Comparison of ENCODE assay signal across 18 mouse cellular contexts in the genomic region with DNA sequence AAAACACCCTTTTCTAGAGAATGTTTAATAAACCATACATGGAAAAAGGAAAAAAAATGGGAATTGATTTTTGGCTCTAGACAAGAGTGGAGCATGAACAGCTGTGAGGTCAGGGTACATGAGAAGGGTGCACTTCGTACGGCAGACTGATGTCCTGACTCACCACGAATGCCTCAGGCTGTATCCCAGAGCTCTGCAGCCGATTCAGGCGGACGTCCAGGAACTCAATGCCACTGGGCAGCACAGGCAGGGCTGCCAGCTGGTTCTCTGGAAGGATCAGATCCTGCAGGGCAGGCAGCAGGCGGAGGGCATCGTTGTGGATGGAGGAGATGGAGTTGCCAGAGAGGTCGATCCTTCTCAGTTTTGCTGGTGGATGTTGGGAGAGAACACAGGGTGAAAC. TPM values are rescaled to one million over a fixed set of nuclear protein-coding genes. Genes with fewer than 3 reads are reported as not detected.
DNase-seq lines count a peak whose midpoint lies in the region; ATAC-seq lines count a peak whose summit lies in the region.
"Had no signal": no experiment of that assay in that cellular context is flagged by ENCODE, and none has a peak within 500 bp of the region (broad histone marks: within the 10 kb centered on the region; RNA-seq: fewer than 3 reads in every experiment).

No protein-coding gene starts in this region.

- no peak overlapping the region for H3K4me2 ChIP-seq in neural tube, embryonic 15.5 days
- H3K4me2 ChIP-seq: limb, embryonic 13.5 days; stomach, embryonic 15.5 days had no signal

- no peaks in the 10 kb centered on the region for H3K9me3 ChIP-seq in neural tube, embryonic 15.5 days (replicated peaks)
- H3K9me3 ChIP-seq: limb, embryonic 13.5 days; stomach, embryonic 15.5 days had no signal

- peak; percentile 68 for DNase-seq in gastrocnemius, postnatal 14 days
- no peak for DNase-seq in gastrocnemius, postnatal 4 days (ENCODE audit: low spot score in 2 of 2)
- peak; percentile 91 for DNase-seq in NIH3T3 (ENCODE audit: low read depth)
- peak; percentile 71 for DNase-seq in cerebellum, adult 11 months
- DNase-seq in cerebellum, postnatal 36 days, result peak; percentile 71 to 76
- DNase-seq: heart, adult 18-20 months; kidney, adult 8-10 months; kidney, postnatal 4 days; lung, postnatal 4 days; midbrain, embryonic 14.5 days; thymus, postnatal 25 days had no signal

- H3K4me1 ChIP-seq in neural tube, embryonic 15.5 days, result peaks cover 7% of the 10 kb centered on the region

- intact Hi-C loops in gastrocnemius, postnatal 14 days (cut with DNase I; ENCODE audit: low total_unique reads), result loop anchor here (10.0 kb wide), 1 partner anchor 204 kb away; no protein-coding TSS in a partner anchor

- 70% methylated on average over 9 of the region's 9 CpGs for WGBS in neural tube, embryonic 15.5 days

- no peak for ATAC-seq in neural tube, embryonic 15.5 days (ENCODE audit: low FRiP score)
- no peak for ATAC-seq in megakaryocyte-erythroid progenitor cell, adult 5-6 weeks (replicated peaks; ENCODE audit: low FRiP score, low TSS enrichment, poor library complexity, severe bottlenecking)
- ATAC-seq: activated CD4-positive, CD25-positive, alpha-beta regulatory T cell, adult 4 months; forebrain, embryonic 16.5 days; hindbrain, embryonic 16.5 days had no signal

- no peak overlapping the region for H3K27ac ChIP-seq in neural tube, embryonic 15.5 days (replicated peaks)
- H3K27ac ChIP-seq: limb, embryonic 13.5 days; stomach, embryonic 15.5 days had no signal

- H3K36me3 ChIP-seq in neural tube, embryonic 15.5 days, result no peaks in the 10 kb centered on the region
- H3K36me3 ChIP-seq: limb, embryonic 13.5 days; stomach, embryonic 15.5 days had no signal

- H3K4me3 ChIP-seq in neural tube, embryonic 15.5 days (replicated peaks), result no peak overlapping the region
- H3K4me3 ChIP-seq: limb, embryonic 13.5 days; stomach, embryonic 15.5 days had no signal

- H3K9ac ChIP-seq in neural tube, embryonic 15.5 days (replicated peaks), result no peak overlapping the region
- H3K9ac ChIP-seq: limb, embryonic 13.5 days; stomach, embryonic 15.5 days had no signal

- no peaks in the 10 kb centered on the region for H3K27me3 ChIP-seq in neural tube, embryonic 15.5 days (replicated peaks)
- H3K27me3 ChIP-seq: stomach, embryonic 15.5 days had no signal

RNA-seq across cellular contexts. Expression of a gene that starts 7.0 kb away (rescaled TPM):
- total RNA-seq in gastrocnemius, postnatal 14 days (2021), result under 1 TPM; 0.18 TPM
- total RNA-seq in gastrocnemius, postnatal 4 days (2021), result under 1 TPM; 0.22 to 0.49 TPM
- polyA plus RNA-seq in neural tube, embryonic 15.5 days (2015; fragmentation: Nextera tagmentation; extraction: Ambion mirVana), result 2.0 and 2.8 TPM in 2 replicates
- not detected in 2 replicates for total RNA-seq in megakaryocyte-erythroid progenitor cell, adult 5-6 weeks (2014; fragmentation: Nextera tagmentation)
- total RNA-seq in megakaryocyte-erythroid progenitor cell, adult 5-6 weeks (2017), result 2.0 TPM in 1 of 2 replicates, not detected in the other
- polyA plus RNA-seq: activated CD4-positive, CD25-positive, alpha-beta regulatory T cell, adult 4 months had no signal

RNA-seq across cellular contexts. Expression of a gene that starts 20.4 kb away (rescaled TPM):
- 10 to 100 TPM; 15.6 to 18.4 TPM for total RNA-seq in gastrocnemius, postnatal 14 days (2021)
- total RNA-seq in gastrocnemius, postnatal 4 days (2021), result 10 to 100 TPM; 25.2 to 27.4 TPM
- 10.6 and 11.4 TPM in 2 replicates for polyA plus RNA-seq in neural tube, embryonic 15.5 days (2015; fragmentation: Nextera tagmentation; extraction: Ambion mirVana)
- total RNA-seq in megakaryocyte-erythroid progenitor cell, adult 5-6 weeks (2014; fragmentation: Nextera tagmentation), result 0.20 TPM in 1 of 2 replicates, not detected in the other
- not detected in 2 replicates for total RNA-seq in megakaryocyte-erythroid progenitor cell, adult 5-6 weeks (2017)
- polyA plus RNA-seq: activated CD4-positive, CD25-positive, alpha-beta regulatory T cell, adult 4 months had no signal

Comparison
In these comparisons a context has a peak if more than half of its experiments do, and no peak if none do; other contexts are left out.
1. DNase-seq: peak in gastrocnemius, postnatal 14 days (single experiment), NIH3T3 (single experiment), cerebellum, adult 11 months (single experiment) and cerebellum, postnatal 36 days (2 of 2); none in gastrocnemius, postnatal 4 days (0 of 2).
2. RNA of a gene that starts 20.4 kb away (total RNA-seq): 25.2 to 27.4 TPM in gastrocnemius, postnatal 4 days and 15.6 to 18.4 TPM in gastrocnemius, postnatal 14 days; 0.20 TPM in megakaryocyte-erythroid progenitor cell, adult 5-6 weeks; every median in the first group is over 10 times any median in the second.